Mouse (Mus musculus) olfactory bulb, adult 2 months (tissue): ENCODE results near the gene Mapk6. TPM values are rescaled to one million over a fixed set of nuclear protein-coding genes. Genes with fewer than 3 reads are reported as not detected.

ENCODE experiments used
- H3K27ac ChIP-seq: fragments of 200-500 bp; 2 replicates; pipeline ENCODE4 v1.5.1; 2012; ENCODE audit warnings: low read depth, low read length; ENCODE audit not compliant: insufficient read depth
- H3K4me1 ChIP-seq: fragments of 200-500 bp; 2 replicates; pipeline ENCODE4 v1.6.1; 2012; ENCODE audit warnings: low read length; ENCODE audit not compliant: control insufficient read depth, insufficient read depth
- H3K4me3 ChIP-seq: fragments of 200-500 bp; 2 replicates; pipeline ENCODE4 v1.5.1; 2012; ENCODE audit warnings: mild to moderate bottlenecking, low read depth, low read length, moderate library complexity; ENCODE audit not compliant: insufficient read depth
- CTCF ChIP-seq: fragments of 200-500 bp; IDR thresholded peaks from 2 replicates; pipeline ENCODE4 v1.5.1; 2012; ENCODE audit warnings: low read depth, mild to moderate bottlenecking, low read length, moderate library complexity; ENCODE audit not compliant: insufficient read depth
- POLR2A ChIP-seq: fragments of 200-500 bp; IDR thresholded peaks from 2 replicates; pipeline ENCODE4 v1.6.1; 2012; ENCODE audit warnings: mild to moderate bottlenecking, low read depth, low read length, moderate library complexity; ENCODE audit not compliant: insufficient read depth
- WGBS: fragments of 180-500 bp; shearing (Covaris S2); methylation state at CpG from one replicate; pipeline ENCODE4 v1.1.7; 2018; 5-methylcytosine and 5-hydroxymethylcytosine counted together
- polyA plus RNA-seq: library from polyadenylated mRNA; stranded (reverse); fragments of >200 nt; gene quantifications from 2 replicates; pipeline ENCODE4 v1.2.4, GENCODE M21; 2012; ENCODE audit warnings: low replicate concordance; ENCODE audit not compliant: missing spikeins, insufficient read depth, insufficient read length

Mapk6 gene
- polyA plus RNA-seq, 1 experiment, result not detected

- under 1% methylated on average over 89 of the region's 90 CpGs for WGBS
- TF ChIP-seq CTCF (no peak), POLR2A (no peak)
- Histone ChIP-seq H3K4me3 (peak overlapping the region; percentile 95), H3K4me1 (peaks cover 6% of the 10 kb centered on the region), H3K27ac (peak overlapping the region; percentile 93)
Measured at GRCm38 (mm10) chr9:75409031-75409851, 564 bp downstream of the Mapk6 start.

- WGBS, result 15% methylated on average over 11 of the region's 11 CpGs
- H3K27ac ChIP-seq, result peak overlapping the region; percentile 15; the same call in 1 of the 2 replicates
- H3K4me3 ChIP-seq, result peak overlapping the region; percentile 21; the same call in 1 of the 2 replicates
- TF ChIP-seq POLR2A (no peak), CTCF (no peak)
- peaks cover 6% of the 10 kb centered on the region for H3K4me1 ChIP-seq
Measured at GRCm38 (mm10) chr9:75408204-75408826, 1.5 kb downstream of the Mapk6 start.

GRCm38 (mm10) chr9:75407803-75408202, 2.0 kb downstream of the Mapk6 start:
- 9% methylated on average over 10 of the region's 10 CpGs for WGBS
- TF ChIP-seq POLR2A (no peak), CTCF (no peak)
- H3K4me3 ChIP-seq, result peak overlapping the region; percentile 13; the same call in 1 of the 2 replicates
- no peak overlapping the region for H3K27ac ChIP-seq
- peaks cover 10% of the 10 kb centered on the region for H3K4me1 ChIP-seq

GRCm38 (mm10) chr9:75406121-75406520, 3.7 kb downstream of the Mapk6 start:
- H3K27ac ChIP-seq, result no peak overlapping the region
- peaks cover 16% of the 10 kb centered on the region for H3K4me1 ChIP-seq
- no peak for TF ChIP-seq CTCF
- no peak for TF ChIP-seq POLR2A
- WGBS, result 90% methylated on average over 2 of the region's 2 CpGs
- no peak overlapping the region for H3K4me3 ChIP-seq

- Histone ChIP-seq H3K27ac (no peak overlapping the region), H3K4me3 (no peak overlapping the region), H3K4me1 (peaks cover 13% of the 10 kb centered on the region)
- TF ChIP-seq CTCF, result no peak
- WGBS, result 70% methylated on average over 3 of the region's 3 CpGs
Measured at GRCm38 (mm10) chr9:75403520-75403919, 6.3 kb downstream of the Mapk6 start.

- TF ChIP-seq POLR2A (no peak), CTCF (no peak)
- H3K27ac ChIP-seq, result no peak overlapping the region
- H3K4me1 ChIP-seq, result peaks cover 10% of the 10 kb centered on the region
- H3K4me3 ChIP-seq, result no peak overlapping the region
- WGBS, result 59% methylated on average over 20 of the region's 20 CpGs
Measured at GRCm38 (mm10) chr9:75401593-75402504, 8.0 kb downstream of the Mapk6 start.

GRCm38 (mm10) chr9:75400639-75401038, 9.2 kb downstream of the Mapk6 start:
- Histone ChIP-seq H3K4me1 (peaks cover 10% of the 10 kb centered on the region), H3K4me3 (no peak overlapping the region), H3K27ac (no peak overlapping the region)
- 65% methylated on average over 5 of the region's 5 CpGs for WGBS
- TF ChIP-seq CTCF, result no peak
- no peak for TF ChIP-seq POLR2A

GRCm38 (mm10) chr9:75399069-75399468, 10.7 kb downstream of the Mapk6 start:
- Histone ChIP-seq H3K27ac (no peak overlapping the region), H3K4me1 (peaks cover 10% of the 10 kb centered on the region), H3K4me3 (no peak overlapping the region)
- TF ChIP-seq POLR2A, result no peak
- no peak for TF ChIP-seq CTCF
- 96% methylated on average over 4 of the region's 4 CpGs for WGBS

- TF ChIP-seq CTCF (no peak), POLR2A (no peak)
- WGBS, result 92% methylated on average over 6 of the region's 6 CpGs
- Histone ChIP-seq H3K4me3 (no peak overlapping the region), H3K27ac (no peak overlapping the region), H3K4me1 (no peaks in the 10 kb centered on the region; the same call in 1 of the 2 replicates)
Measured at GRCm38 (mm10) chr9:75395971-75396370, 13.8 kb downstream of the Mapk6 start.
